Mouse (Mus musculus) urinary bladder, postnatal 10 days (tissue): Measurements from ENCODE around the gene Fmo6.

Experiments
- DNase-seq: peaks from one replicate; pipeline ENCODE4 v3.0.0; 2022; ENCODE audit warnings: low spot score

The Fmo6 gene

GRCm38 (mm10) chr1:162937415-162937814, at the start of gene Fmo6:
TSS of gene Fmo6 (minus strand) at chr1:162937515.
- no peak for DNase-seq

- DNase-seq, result no peak
Measured at GRCm38 (mm10) chr1:162986777-162987176, 49.5 kb upstream of the Fmo6 start.

DNA sequence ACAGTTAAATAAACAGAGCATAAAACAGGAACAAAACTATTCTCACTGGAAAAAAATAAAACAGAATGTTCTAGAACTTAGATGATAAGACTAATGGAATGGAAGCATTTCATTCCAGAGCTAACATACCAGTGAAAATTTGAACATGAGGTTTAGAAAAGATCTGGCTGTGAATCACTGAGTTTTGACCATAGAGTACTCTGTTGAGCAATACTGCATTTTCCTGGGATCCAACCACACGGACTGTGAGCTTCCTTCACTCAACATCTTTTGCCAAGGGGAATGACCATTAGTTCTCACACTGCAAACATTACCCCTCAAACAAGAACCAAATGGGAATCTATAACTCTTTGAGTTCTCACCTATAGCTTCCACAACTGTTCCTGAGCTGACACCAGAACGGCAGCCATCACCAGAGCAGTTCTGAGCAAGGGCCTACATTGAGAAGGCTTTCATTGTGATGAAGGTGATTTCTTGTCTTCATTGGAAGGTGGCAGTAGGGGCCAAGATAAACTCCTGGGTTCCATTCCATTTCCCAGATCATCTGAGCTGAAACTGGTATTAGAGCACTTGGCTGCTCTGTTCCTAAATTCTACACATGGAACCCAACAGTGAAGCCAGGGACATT, 48.9 kb upstream of the Fmo6 start:
- no peak for DNase-seq

- DNase-seq, result no peak
Measured at GRCm38 (mm10) chr1:162984428-162984827, 47.1 kb upstream of the Fmo6 start, which contains the start of gene Fmo3. TSS of gene Fmo3 (minus strand) at chr1:162984528.

- DNase-seq, result no peak
Measured at GRCm38 (mm10) chr1:162963556-162963955, 26.2 kb upstream of the Fmo6 start.

DNA sequence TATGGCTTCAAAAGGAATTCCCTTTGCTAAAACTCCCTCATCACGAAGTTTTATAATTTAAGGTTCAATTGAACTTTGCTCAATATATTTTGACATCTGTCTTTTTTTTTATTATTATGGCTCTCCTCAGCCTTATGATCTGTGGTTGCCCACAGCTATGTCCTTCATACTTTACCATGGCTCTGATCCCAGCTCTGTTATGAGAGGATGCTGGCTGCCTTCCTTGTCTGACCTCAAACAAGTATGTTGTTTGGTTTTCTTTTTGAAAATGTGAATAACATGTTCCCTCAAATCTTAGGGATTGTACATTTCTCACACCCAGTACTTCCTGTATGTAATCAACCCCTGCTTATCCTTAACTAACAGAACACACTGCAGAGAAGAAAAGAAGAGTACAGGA, 20.1 kb upstream of the Fmo6 start:
- no peak for DNase-seq

DNA sequence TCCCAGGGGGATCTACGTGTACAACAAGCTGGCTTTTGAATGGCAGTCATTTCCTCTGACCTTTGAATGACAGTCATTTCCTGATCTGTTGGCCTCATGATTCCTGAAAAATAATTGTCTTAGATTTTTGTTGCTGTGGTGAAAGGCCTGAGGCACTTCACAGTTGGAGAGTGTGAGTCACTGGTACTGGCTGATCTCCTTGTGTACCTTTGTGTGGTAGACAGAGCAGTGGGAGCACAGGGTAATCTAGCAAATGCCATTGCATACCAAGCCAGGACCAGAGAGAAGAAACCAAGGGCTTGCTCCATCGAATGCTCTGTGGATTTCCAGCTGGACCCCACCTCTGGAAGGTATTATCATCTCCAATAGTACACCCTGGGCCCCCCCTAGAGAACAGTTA, 15.8 kb upstream of the Fmo6 start:
- DNase-seq, result no peak

DNA sequence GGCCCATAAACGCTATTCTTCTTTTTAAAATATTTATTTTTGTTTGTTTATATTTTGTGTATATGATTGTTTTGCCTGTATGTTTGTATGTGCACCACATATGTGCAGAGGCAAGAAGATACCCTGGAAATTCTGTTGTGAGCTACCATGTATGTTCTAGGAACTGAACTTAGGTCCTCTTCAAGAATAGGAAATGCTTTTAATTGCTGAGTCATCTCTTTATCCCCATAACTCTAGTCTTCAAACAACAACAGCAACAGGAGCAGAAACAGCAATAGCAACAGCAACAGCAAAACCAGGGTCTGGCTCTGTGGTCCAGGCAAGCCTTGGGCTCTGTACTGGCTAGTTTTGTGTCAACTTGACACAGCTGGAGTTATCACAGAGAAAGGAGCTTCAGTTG, 12.4 kb upstream of the Fmo6 start:
- DNase-seq, result no peak

- no peak for DNase-seq
Measured at GRCm38 (mm10) chr1:162947934-162948333, 10.6 kb upstream of the Fmo6 start.

- DNase-seq, result no peak
Measured at GRCm38 (mm10) chr1:162946837-162947558, 9.7 kb upstream of the Fmo6 start.

GRCm38 (mm10) chr1:162943700-162944099, 6.4 kb upstream of the Fmo6 start:
- DNase-seq, result no peak

- no peak for DNase-seq
Measured at GRCm38 (mm10) chr1:162938696-162939351, 1.5 kb upstream of the Fmo6 start.

GRCm38 (mm10) chr1:162937970-162938695, 818 bp upstream of the Fmo6 start:
- no peak for DNase-seq

DNA sequence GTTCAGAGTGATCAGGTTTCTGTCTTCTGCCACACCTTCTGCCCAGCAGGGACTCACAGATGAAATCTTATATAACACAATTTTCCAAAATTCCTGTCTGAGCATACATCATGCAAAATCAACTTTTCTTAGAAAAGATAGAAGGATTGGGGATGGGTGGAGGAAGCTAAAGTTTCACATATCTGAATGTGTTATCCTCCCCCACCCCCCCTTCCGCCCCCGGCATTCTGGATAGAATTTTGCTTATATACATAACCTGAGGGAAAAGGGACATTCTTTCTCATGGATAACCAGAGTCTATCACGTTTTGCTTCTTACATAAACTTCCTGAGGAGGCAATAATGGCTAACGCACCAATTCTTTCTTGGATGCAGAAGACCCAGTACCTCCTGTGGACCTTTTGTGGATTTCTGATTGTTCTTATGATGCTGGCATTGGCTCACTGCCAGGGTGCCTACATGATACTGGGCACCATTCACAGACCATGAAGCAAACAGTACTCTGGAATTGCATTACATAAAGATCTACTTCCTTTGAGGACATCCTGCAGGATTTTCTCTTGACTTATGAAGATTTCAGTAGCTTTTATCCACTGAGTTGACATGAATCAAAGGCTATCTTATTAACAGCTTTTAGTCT, 2.8 kb downstream of the Fmo6 start:
- no peak for DNase-seq

DNA sequence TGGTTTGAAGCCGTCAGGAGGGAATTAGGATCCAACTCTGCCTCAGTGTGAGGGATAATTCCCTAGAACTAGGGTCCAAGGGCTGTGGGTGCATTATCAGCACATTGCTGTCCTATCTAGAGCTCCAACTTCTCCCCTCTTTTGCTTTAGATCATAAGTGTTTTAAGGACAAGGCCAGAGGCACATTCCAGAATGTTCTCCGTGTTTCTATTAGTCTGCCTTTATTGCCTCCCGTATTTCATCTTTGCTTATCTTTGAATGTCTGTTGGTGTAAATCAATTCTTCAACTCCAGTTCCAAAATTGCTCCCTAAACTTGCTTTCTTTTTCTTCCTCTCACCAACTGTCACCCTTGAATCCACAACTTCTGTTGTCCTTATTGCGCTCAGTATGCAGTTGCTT, 4.9 kb downstream of the Fmo6 start:
- DNase-seq, result no peak

DNA sequence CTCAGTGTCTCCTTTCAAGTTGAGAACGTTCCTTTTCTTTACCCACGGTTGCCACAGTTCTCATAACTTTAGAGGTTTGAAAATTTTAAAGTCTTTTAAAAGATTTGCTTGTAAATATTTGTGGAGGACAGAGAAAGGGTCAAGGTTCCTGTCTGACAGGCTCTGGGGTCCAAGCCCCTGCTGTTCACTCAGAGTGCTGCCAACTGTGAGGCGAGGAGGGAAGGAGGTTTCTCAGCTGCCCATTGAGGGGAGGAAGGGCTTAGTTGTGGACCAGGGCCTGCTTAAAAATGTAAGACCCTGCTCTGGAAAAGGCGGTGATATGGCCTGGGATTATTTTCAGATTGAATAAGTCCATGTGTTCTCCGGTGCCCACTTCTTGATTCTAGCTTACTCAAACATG, 5.4 kb downstream of the Fmo6 start:
- DNase-seq, result no peak

GRCm38 (mm10) chr1:162931310-162931875, 5.9 kb downstream of the Fmo6 start:
- DNase-seq, result no peak

DNA sequence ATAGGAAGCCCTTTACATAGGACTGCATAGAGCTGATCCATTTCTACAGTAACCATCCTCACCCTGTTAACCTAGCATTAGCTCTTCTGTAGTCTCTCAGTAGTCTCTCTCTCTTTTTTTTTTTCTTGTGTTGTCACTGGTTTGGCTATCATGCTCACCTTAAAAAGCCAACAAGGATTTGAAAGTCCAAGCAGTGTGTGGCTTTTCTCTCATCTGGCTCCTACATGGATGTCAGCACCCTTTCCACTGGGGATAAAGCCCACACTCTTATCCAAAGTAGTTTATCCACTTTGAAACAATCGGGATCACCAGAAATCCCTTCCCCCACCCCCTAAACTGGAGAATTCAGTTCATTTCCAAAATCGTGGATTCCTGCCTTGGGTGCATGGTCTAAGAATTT, 6.7 kb downstream of the Fmo6 start:
- no peak for DNase-seq

DNA sequence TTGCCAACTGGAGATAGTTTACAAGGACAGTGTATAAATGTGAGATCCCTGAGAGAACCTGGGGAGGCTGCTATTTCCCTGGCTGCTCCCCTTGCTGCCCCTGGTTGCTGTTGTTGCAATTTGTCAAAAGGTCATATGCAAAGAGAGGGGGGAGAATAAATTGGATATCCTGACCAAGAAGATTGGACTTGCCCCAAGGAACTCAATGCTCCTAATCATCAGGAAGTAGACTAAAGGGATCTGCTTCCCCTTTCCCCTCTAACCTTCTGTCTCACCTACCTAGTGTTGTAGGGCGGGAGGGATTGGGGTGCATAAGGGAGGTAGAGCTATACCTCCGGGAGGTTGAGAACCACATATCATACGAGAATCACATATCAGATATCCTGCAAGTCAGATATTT, 8.2 kb downstream of the Fmo6 start:
- DNase-seq, result no peak

DNA sequence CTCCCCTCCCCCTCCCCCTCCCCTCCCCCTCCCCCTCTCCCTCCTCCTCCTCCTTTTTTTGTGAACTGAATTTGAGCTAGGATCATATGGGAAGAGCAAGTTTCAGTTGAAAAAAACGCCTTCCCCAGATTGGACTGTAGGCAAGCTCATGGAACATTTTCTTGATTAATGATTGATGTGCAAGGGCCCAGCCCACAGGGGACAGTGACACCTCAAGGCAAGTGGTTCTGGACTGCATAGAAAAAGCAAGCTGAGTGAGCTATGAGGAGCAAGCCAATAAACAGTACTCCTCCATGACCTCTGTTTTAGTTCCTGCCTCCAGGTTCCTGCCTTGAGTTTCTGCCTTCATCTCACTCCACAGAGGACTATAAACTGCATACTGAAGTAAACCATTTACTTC, 12.2 kb downstream of the Fmo6 start:
- no peak for DNase-seq

DNA sequence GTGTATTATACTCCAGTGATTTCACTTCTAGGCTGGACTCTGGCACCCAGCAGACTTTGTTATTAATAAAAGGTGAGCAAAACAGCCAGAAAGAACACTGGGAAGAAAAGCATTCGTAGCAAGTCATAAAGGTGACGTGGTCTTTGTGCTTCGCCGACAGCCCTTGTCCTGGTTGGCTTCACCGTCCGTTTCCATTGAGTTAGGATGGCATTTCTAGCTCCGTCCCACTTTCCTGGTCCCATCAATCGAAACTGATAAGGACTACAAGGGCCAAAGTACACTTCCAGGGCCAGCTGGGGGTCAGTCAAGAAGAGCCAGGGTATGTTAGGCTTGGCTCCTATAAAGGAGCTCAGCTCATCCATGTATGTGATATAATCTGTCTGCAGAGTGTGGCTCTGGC, 20.7 kb downstream of the Fmo6 start:
- no peak for DNase-seq
